Mouse (Mus musculus) hindbrain, postnatal 0 days (tissue): ENCODE measurements around the gene Olfr1370. TPM values are rescaled to one million over a fixed set of nuclear protein-coding genes. Genes with fewer than 3 reads are reported as not detected.

Source experiments
- ATAC-seq: fragments of 200-750 bp; cut with Nextera tagmentation; 2 replicates; pipeline ENCODE4 v1.8.0; 2017; ENCODE audit warnings: mild to moderate bottlenecking, moderate TSS enrichment, moderate library complexity
- DNase-seq: peaks from one replicate; pipeline ENCODE4 v3.0.0-alpha.2; 2015; ENCODE audit warnings: low spot score
- H3K27ac ChIP-seq: fragments of 300-500 bp; sonication (generic); 2 replicates; pipeline ENCODE4 v1.5.1; 2014; ENCODE audit warnings: mild to moderate bottlenecking
- H3K27me3 ChIP-seq: fragments of 300-500 bp; sonication (generic); 2 replicates; pipeline ENCODE4 v1.6.1; 2014; ENCODE audit warnings: low read length, mixed read lengths; ENCODE audit not compliant: insufficient read depth
- H3K36me3 ChIP-seq: fragments of 300-500 bp; sonication (generic); 2 replicates; pipeline ENCODE4 v1.6.1; 2014; ENCODE audit warnings: low read length, mixed read lengths; ENCODE audit not compliant: insufficient read depth
- H3K4me1 ChIP-seq: fragments of 300-500 bp; sonication (generic); 2 replicates; pipeline ENCODE4 v1.6.1; 2014; ENCODE audit warnings: antibody characterized with exemption, low read length, mixed read lengths; ENCODE audit not compliant: insufficient read depth
- H3K4me2 ChIP-seq: fragments of 300-500 bp; sonication (generic); 2 replicates; pipeline ENCODE4 v1.6.1; 2014; ENCODE audit warnings: low read depth, mild to moderate bottlenecking, low read length, moderate library complexity, mixed read lengths
- H3K4me3 ChIP-seq: fragments of 300-500 bp; sonication (generic); 2 replicates; pipeline ENCODE4 v1.5.1; 2014; ENCODE audit warnings: low read length
- H3K9ac ChIP-seq: fragments of 300-500 bp; sonication (generic); replicated peaks from 2 replicates; pipeline ENCODE4 v1.6.1; 2014; ENCODE audit warnings: mild to moderate bottlenecking, low read length, moderate library complexity, mixed read lengths
- H3K9me3 ChIP-seq: fragments of 300-500 bp; sonication (generic); 2 replicates; pipeline ENCODE4 v1.6.1; 2016; ENCODE audit warnings: low read length, mixed read lengths
- CTCF ChIP-seq: IDR thresholded peaks from 2 replicates; pipeline ENCODE4 v1.5.1; 2016; ENCODE audit warnings: antibody characterized with exemption, control low read depth, low read depth
- WGBS: fragments of 180-500 bp; shearing (Covaris S2); extraction: QIAGEN DNeasy Blood & Tissue Kit; methylation state at CpG from one replicate; pipeline ENCODE4 v1.1.7; 2014; 5-methylcytosine and 5-hydroxymethylcytosine counted together
- polyA plus RNA-seq: library from polyadenylated mRNA; unstranded; fragments of >200 nt; fragmentation: Nextera tagmentation; extraction: Ambion mirVana; gene quantifications from 2 replicates; pipeline ENCODE4 v1.2.1, GENCODE M21; 2015
- total RNA-seq: library from RNA; depleted of rRNA; stranded (reverse); fragments of >200 nt; gene quantifications from 2 replicates; pipeline ENCODE4 v1.2.3, GENCODE M21; 2014; rRNA removed

The Olfr1370 gene
- total and polyA plus RNA-seq, 2 experiments from 2014 or later: not detected

DNA sequence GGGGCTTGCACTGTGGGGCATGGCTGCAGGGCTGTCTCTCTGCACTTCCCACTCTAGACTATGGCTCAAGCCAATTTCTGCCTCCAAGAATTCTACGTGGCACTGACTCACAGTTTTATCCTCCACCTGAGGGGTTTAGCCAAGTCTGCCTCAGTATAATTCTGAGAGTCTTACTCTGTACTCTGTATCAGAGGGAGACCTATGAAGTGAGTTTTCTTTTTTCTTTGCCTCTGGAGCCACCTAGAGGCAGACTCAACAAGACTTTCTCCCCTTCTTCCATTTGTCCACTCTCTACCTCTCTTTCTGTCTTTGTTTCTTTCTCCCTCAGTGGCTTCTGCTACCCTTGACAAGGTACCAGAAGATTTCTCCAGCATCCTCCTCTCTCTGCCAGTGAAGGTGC lies 24.6 kb downstream of the Olfr1370 start:
- DNase-seq: peak; percentile 73
- H3K36me3 ChIP-seq: no peaks in the 10 kb centered on the region
- peak; percentile 80 for ATAC-seq
- H3K4me3 ChIP-seq: no peak overlapping the region
- no peak overlapping the region for H3K27ac ChIP-seq
- H3K27me3 ChIP-seq: no peaks in the 10 kb centered on the region
- H3K4me2 ChIP-seq: no peak overlapping the region
- 17% methylated on average over 1 of the region's 1 CpGs for WGBS
- no peaks in the 10 kb centered on the region for H3K9me3 ChIP-seq
- peak; percentile 70 for TF ChIP-seq CTCF
- H3K9ac ChIP-seq: no peak overlapping the region
- no peaks in the 10 kb centered on the region for H3K4me1 ChIP-seq

- Histone ChIP-seq H3K4me1 (no peaks in the 10 kb centered on the region), H3K27me3 (no peaks in the 10 kb centered on the region), H3K9ac (no peak overlapping the region), H3K36me3 (no peaks in the 10 kb centered on the region), H3K4me3 (no peak overlapping the region), H3K4me2 (no peak overlapping the region), H3K27ac (no peak overlapping the region), H3K9me3 (no peaks in the 10 kb centered on the region)
- DNase-seq (no peak), ATAC-seq (no peak)
- WGBS: 71% methylated on average over 2 of the region's 2 CpGs
- TF ChIP-seq CTCF: no peak
Observed at GRCm38 (mm10) chr13:21040589-21041199, 34.1 kb downstream of the Olfr1370 start.

DNA sequence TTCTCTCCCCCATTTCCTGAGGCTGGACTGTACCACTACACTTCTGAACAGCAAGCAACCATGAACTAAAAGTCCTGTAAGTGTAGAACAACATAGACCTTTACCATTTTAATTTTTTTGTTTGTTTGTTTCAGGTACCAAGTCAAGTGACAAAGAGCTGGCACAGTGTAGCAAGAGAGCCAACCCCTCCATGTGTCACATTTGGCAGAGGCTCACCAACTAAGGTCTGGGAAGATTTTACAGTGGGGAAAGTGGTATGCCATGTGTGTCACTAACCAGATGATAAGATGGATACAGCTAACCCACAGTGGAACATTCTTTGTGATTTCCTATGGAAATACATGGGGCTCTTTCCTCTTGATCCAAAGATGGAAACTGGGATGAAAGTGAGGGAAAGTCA lies 38.8 kb downstream of the Olfr1370 start:
- no peaks in the 10 kb centered on the region for H3K27me3 ChIP-seq
- no peaks in the 10 kb centered on the region for H3K4me1 ChIP-seq
- H3K9ac ChIP-seq: no peak overlapping the region
- ATAC-seq (no peak), DNase-seq (peak; percentile 13)
- H3K4me3 ChIP-seq: no peak overlapping the region
- no peak overlapping the region for H3K27ac ChIP-seq
- no peak overlapping the region for H3K4me2 ChIP-seq
- TF ChIP-seq CTCF: no peak
- H3K9me3 ChIP-seq: no peaks in the 10 kb centered on the region
- H3K36me3 ChIP-seq: no peaks in the 10 kb centered on the region

- H3K27ac ChIP-seq: no peak overlapping the region
- DNase-seq: peak; percentile 77
- no peak overlapping the region for H3K4me2 ChIP-seq
- no peak overlapping the region for H3K4me3 ChIP-seq
- H3K36me3 ChIP-seq: no peaks in the 10 kb centered on the region
- H3K9me3 ChIP-seq: no peaks in the 10 kb centered on the region
- no peaks in the 10 kb centered on the region for H3K27me3 ChIP-seq
- no peaks in the 10 kb centered on the region for H3K4me1 ChIP-seq
- WGBS: 74% methylated on average over 3 of the region's 3 CpGs
- no peak overlapping the region for H3K9ac ChIP-seq
- ATAC-seq: peak; percentile 65
- TF ChIP-seq CTCF: peak; percentile 80
Observed at GRCm38 (mm10) chr13:21035011-21035410, 39.7 kb downstream of the Olfr1370 start.

DNA sequence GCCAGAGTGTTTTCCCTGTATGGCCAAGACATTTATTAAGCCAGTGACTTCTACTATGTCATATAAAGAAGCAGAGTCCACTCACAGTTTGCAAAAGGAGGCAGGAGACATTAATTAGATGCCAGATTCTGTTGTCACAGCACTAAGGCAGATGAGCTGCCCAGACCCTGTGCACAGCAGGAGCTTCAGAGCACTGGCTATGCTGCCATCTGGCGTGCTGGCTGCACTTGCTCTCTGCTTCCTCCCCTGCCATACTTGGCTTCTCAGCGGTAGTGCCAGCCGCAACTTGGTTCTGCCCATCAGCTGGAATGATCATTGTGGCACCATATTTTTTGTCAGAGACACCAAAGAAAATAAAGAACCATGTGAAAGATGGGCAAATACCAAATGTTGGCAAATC lies 41.6 kb downstream of the Olfr1370 start:
- WGBS: 26% methylated on average over 3 of the region's 3 CpGs
- peak; percentile 86 for DNase-seq

DNA sequence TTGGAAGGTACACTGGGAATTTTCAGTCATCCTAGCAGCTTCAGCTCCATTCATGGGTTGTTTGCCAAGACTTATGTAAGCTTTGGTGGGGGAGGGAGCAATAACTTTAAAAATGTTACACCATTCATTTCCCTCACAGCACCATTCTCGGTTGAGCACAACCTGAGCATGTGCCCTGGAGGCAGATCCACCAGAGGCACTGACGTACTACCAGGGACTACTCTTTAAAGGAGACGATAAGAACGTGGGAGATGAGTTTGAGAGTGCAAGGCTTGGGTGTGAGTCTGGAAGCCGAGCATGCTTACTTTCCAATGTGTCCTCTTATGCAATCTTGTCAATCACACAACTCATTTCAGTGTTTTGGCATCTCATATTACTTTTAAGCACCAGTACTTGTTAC lies 49.9 kb downstream of the Olfr1370 start:
- Histone ChIP-seq H3K9me3 (no peaks in the 10 kb centered on the region), H3K9ac (no peak overlapping the region), H3K4me2 (no peak overlapping the region), H3K4me1 (no peaks in the 10 kb centered on the region), H3K27ac (no peak overlapping the region), H3K4me3 (no peak overlapping the region), H3K36me3 (no peaks in the 10 kb centered on the region), H3K27me3 (no peaks in the 10 kb centered on the region)
- WGBS: 84% methylated on average over 5 of the region's 5 CpGs
- no peak for DNase-seq
- TF ChIP-seq CTCF: no peak
- ATAC-seq: no peak

More for the DNA sequence above, 41.6 kb downstream of the Olfr1370 start:
- peak; percentile 89 for ATAC-seq
- H3K9ac ChIP-seq: no peak overlapping the region
- no peak overlapping the region; the same call in 1 of the 2 replicates for H3K27ac ChIP-seq
- TF ChIP-seq CTCF: peak; percentile 66
- no peaks in the 10 kb centered on the region for H3K9me3 ChIP-seq
- H3K4me1 ChIP-seq: no peaks in the 10 kb centered on the region
- H3K36me3 ChIP-seq: no peaks in the 10 kb centered on the region
- H3K4me2 ChIP-seq: no peak overlapping the region
- no peak overlapping the region for H3K4me3 ChIP-seq
- no peaks in the 10 kb centered on the region for H3K27me3 ChIP-seq

Other genes starting within 250 kb of the Olfr1370 start
- gene Olfr1369-ps1, start 36.5 kb upstream of the Olfr1370 start, total RNA-seq: not detected in 2 replicates
- gene Olfr1369-ps1, start 36.5 kb upstream of the Olfr1370 start, polyA plus RNA-seq: 0.06 TPM in 1 of 2 replicates, not detected in the other
- gene Olfr263, start 54.7 kb upstream of the Olfr1370 start, total RNA-seq: not detected in 2 replicates
- gene Olfr263, start 54.7 kb upstream of the Olfr1370 start, polyA plus RNA-seq: not detected in 2 replicates
- gene Olfr1368, start 70.9 kb upstream of the Olfr1370 start, total RNA-seq: not detected in 2 replicates
- not detected in 2 replicates for gene Olfr1368, start 70.9 kb upstream of the Olfr1370 start, polyA plus RNA-seq
- 84.9 and 107 TPM in 2 replicates for gene Trim27, start 104.5 kb upstream of the Olfr1370 start, total RNA-seq
- 68.3 and 69.1 TPM in 2 replicates for gene Trim27, start 104.5 kb upstream of the Olfr1370 start, polyA plus RNA-seq
- not detected in 2 replicates for gene Gpx5, start 217.8 kb upstream of the Olfr1370 start, total RNA-seq
- gene Gpx5, start 217.8 kb upstream of the Olfr1370 start, polyA plus RNA-seq: not detected in 2 replicates
- gene Gpx6, start 237.2 kb upstream of the Olfr1370 start, total RNA-seq: 0.32 and 0.84 TPM in 2 replicates
- gene Gpx6, start 237.2 kb upstream of the Olfr1370 start, polyA plus RNA-seq: 0.59 and 0.61 TPM in 2 replicates